In the genomic region with DNA sequence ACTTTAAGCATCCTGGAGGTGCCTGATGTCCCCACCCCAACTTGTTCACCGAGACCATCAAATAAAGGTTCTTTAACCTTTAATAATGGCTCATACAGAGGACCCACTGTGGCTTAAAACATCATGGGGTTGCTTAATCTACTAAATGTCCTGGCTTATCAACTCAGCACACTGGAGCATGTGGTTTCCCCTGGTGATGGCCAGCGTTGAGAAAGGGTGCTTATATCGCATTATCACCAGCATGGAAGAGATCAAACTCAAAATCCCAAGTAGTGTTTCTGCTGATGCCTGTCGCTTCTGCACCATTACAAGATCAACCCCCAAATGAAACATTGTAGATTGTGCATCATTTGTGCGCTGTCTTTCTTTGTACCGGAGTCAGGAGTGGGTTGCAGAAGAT, we compare ENCODE assay signal across 9 mouse cellular contexts. TPM values are rescaled to one million over a fixed set of nuclear protein-coding genes. Genes with fewer than 3 reads are reported as not detected.
DNase-seq lines count a peak whose midpoint lies in the region; ATAC-seq and TF ChIP-seq lines count a peak whose summit lies in the region.
"Had no signal": no experiment of that assay in that cellular context is flagged by ENCODE, and none has a peak within 500 bp of the region (broad histone marks: within the 10 kb centered on the region; RNA-seq: fewer than 3 reads in every experiment).

No protein-coding gene starts in this region.

- H3K4me2 ChIP-seq in lung, embryonic 14.5 days, result peak overlapping the region; percentile 66
- H3K4me2 ChIP-seq in embryonic facial prominence, embryonic 11.5 days (ENCODE audit: low read depth, low read length), result no peak overlapping the region
- H3K4me2 ChIP-seq in intestine, postnatal 0 days (replicated peaks; ENCODE audit: low read depth), result peak overlapping the region; percentile 61
- peak overlapping the region; percentile 66 for H3K4me2 ChIP-seq in neural tube, embryonic 12.5 days (replicated peaks)

- no peaks in the 10 kb centered on the region for H3K4me1 ChIP-seq in lung, embryonic 14.5 days (ENCODE audit: insufficient read depth)
- no peaks in the 10 kb centered on the region for H3K4me1 ChIP-seq in embryonic facial prominence, embryonic 11.5 days (ENCODE audit: control insufficient read depth, insufficient read depth, low read length)
- no peaks in the 10 kb centered on the region for H3K4me1 ChIP-seq in intestine, postnatal 0 days (replicated peaks; ENCODE audit: control insufficient read depth, insufficient read depth, low read length)
- H3K4me1 ChIP-seq in neural tube, embryonic 12.5 days, result peaks cover 15% of the 10 kb centered on the region

- no peaks in the 10 kb centered on the region for H3K27me3 ChIP-seq in lung, embryonic 14.5 days (ENCODE audit: insufficient read depth, low read length)
- H3K27me3 ChIP-seq in embryonic facial prominence, embryonic 11.5 days (ENCODE audit: control insufficient read depth, insufficient read depth, low read length), result no peaks in the 10 kb centered on the region
- H3K27me3 ChIP-seq in intestine, postnatal 0 days (replicated peaks; ENCODE audit: control insufficient read depth, insufficient read depth, low read length), result no peaks in the 10 kb centered on the region
- H3K27me3 ChIP-seq in neural tube, embryonic 12.5 days (replicated peaks), result 0 out of 2 replicates have a peak, but pooled peaks cover under 1% of the 10 kb centered on the region

- WGBS in lung, embryonic 14.5 days, result 87% methylated on average over 6 of the region's 6 CpGs
- WGBS in embryonic facial prominence, embryonic 11.5 days, result 95% methylated on average over 6 of the region's 6 CpGs
- WGBS in intestine, postnatal 0 days, result 94% methylated on average over 6 of the region's 6 CpGs
- WGBS in neural tube, embryonic 12.5 days, result 97% methylated on average over 6 of the region's 6 CpGs

- H3K4me3 ChIP-seq in lung, embryonic 14.5 days (ENCODE audit: low read depth, low read length), result peak overlapping the region; percentile 55
- peak overlapping the region; percentile 46; the same call in 1 of the 2 replicates for H3K4me3 ChIP-seq in embryonic facial prominence, embryonic 11.5 days (ENCODE audit: low read depth, low read length)
- peak overlapping the region; percentile 52 for H3K4me3 ChIP-seq in intestine, postnatal 0 days (ENCODE audit: low read depth, low read length)
- 0 out of 2 replicates have a peak overlapping the region, but pooled peaks have one; percentile 63 for H3K4me3 ChIP-seq in neural tube, embryonic 12.5 days

- H3K27ac ChIP-seq in lung, embryonic 14.5 days (ENCODE audit: low read depth), result peak overlapping the region; percentile 91; the same call in 1 of the 2 replicates
- no peak overlapping the region for H3K27ac ChIP-seq in embryonic facial prominence, embryonic 11.5 days (replicated peaks; ENCODE audit: low read depth, low read length)
- H3K27ac ChIP-seq in intestine, postnatal 0 days (ENCODE audit: low read depth, low read length), result no peak overlapping the region
- no peak overlapping the region for H3K27ac ChIP-seq in neural tube, embryonic 12.5 days

- no peaks in the 10 kb centered on the region for H3K9me3 ChIP-seq in lung, embryonic 14.5 days (ENCODE audit: low read depth, low read length)
- no peaks in the 10 kb centered on the region for H3K9me3 ChIP-seq in embryonic facial prominence, embryonic 11.5 days (replicated peaks; ENCODE audit: control insufficient read depth, low read length)
- H3K9me3 ChIP-seq in intestine, postnatal 0 days (ENCODE audit: control insufficient read depth), result no peaks in the 10 kb centered on the region
- no peaks in the 10 kb centered on the region for H3K9me3 ChIP-seq in neural tube, embryonic 12.5 days

- no peak for DNase-seq in lung, embryonic 14.5 days
- DNase-seq in lung, postnatal 10 days, result no peak
- no peak for DNase-seq in embryonic facial prominence, embryonic 11.5 days (ENCODE audit: low spot score)
- no peak for DNase-seq in adrenal gland, adult (ENCODE audit: inconsistent age in 2 of 2, low spot score in 1 of 2)
- no peak for DNase-seq in gastrocnemius, adult 18-20 months (ENCODE audit: low spot score)
- no peak for DNase-seq in thymus, adult 18-20 months
- DNase-seq: adrenal gland, postnatal 25 days had no signal

- no peaks in the 10 kb centered on the region for H3K36me3 ChIP-seq in lung, embryonic 14.5 days (ENCODE audit: insufficient read depth)
- no peaks in the 10 kb centered on the region for H3K36me3 ChIP-seq in embryonic facial prominence, embryonic 11.5 days (replicated peaks; ENCODE audit: control insufficient read depth, insufficient read depth, low read depth, low read length)
- no peaks in the 10 kb centered on the region for H3K36me3 ChIP-seq in intestine, postnatal 0 days (ENCODE audit: control insufficient read depth, insufficient read depth)
- no peaks in the 10 kb centered on the region for H3K36me3 ChIP-seq in neural tube, embryonic 12.5 days

- no peak for ATAC-seq in lung, embryonic 14.5 days (ENCODE audit: insufficient read depth)
- no peak for ATAC-seq in embryonic facial prominence, embryonic 11.5 days (replicated peaks; ENCODE audit: insufficient number of reproducible peaks, low FRiP score, low TSS enrichment, low read depth)
- ATAC-seq in intestine, postnatal 0 days, result no peak
- ATAC-seq in neural tube, embryonic 12.5 days (ENCODE audit: low FRiP score, low read depth), result no peak

- no peak overlapping the region for H3K9ac ChIP-seq in lung, embryonic 14.5 days
- H3K9ac ChIP-seq in embryonic facial prominence, embryonic 11.5 days (replicated peaks; ENCODE audit: low read length), result peak overlapping the region; percentile 64
- no peak overlapping the region for H3K9ac ChIP-seq in intestine, postnatal 0 days (ENCODE audit: low read depth, low read length)
- H3K9ac ChIP-seq in neural tube, embryonic 12.5 days, result peak overlapping the region; percentile 70; the same call in 1 of the 2 replicates

- TF ChIP-seq CTCF in lung, embryonic 14.5 days (IDR thresholded peaks at IDR 0.05; ENCODE audit: low read depth), result no peak
- TF ChIP-seq CTCF in intestine, postnatal 0 days (IDR thresholded peaks at IDR 0.05; ENCODE audit: low read depth), result no peak

RNA-seq across cellular contexts. Expression of a gene that starts 53.2 kb away (rescaled TPM):
- polyA plus RNA-seq in lung, embryonic 14.5 days (2014; fragmentation: Nextera tagmentation; extraction: Ambion mirVana), result 65.7 and 77.0 TPM in 2 replicates
- 20.3 and 28.5 TPM in 2 replicates for polyA plus RNA-seq in embryonic facial prominence, embryonic 11.5 days (2014; fragmentation: Nextera tagmentation; extraction: Ambion mirVana)
- 0.14 and 0.27 TPM in 2 replicates for polyA plus RNA-seq in intestine, postnatal 0 days (2015; fragmentation: Nextera tagmentation; extraction: Ambion mirVana)
- polyA plus RNA-seq in neural tube, embryonic 12.5 days (2016; fragmentation: Nextera tagmentation; extraction: Ambion mirVana), result 90.3 and 99.7 TPM in 2 replicates
- total RNA-seq in gastrocnemius, adult 18-20 months (2021), result under 1 TPM in 1 of 2 experiments, not detected in 1; 0.07 TPM

Comparison
In these comparisons a context has a peak if more than half of its experiments do, and no peak if none do; other contexts are left out.
1. H3K9ac ChIP-seq: peak in embryonic facial prominence, embryonic 11.5 days (single experiment) and neural tube, embryonic 12.5 days (single experiment); none in lung, embryonic 14.5 days (single experiment) and intestine, postnatal 0 days (single experiment).
2. RNA of a gene that starts 53.2 kb away (polyA plus RNA-seq): 90.3 to 99.7 TPM in neural tube, embryonic 12.5 days, 65.7 to 77.0 TPM in lung, embryonic 14.5 days and 20.3 to 28.5 TPM in embryonic facial prominence, embryonic 11.5 days; 0.14 to 0.27 TPM in intestine, postnatal 0 days; every median in the first group is over 10 times any median in the second.
3. Peak in every context shown above with its lines, with median percentiles within 50 percentile points of each other: H3K4me3 ChIP-seq.